Mouse (Mus musculus): ENCODE measurements around the gene Olfr594. TPM values are rescaled to one million over a fixed set of nuclear protein-coding genes. Genes with fewer than 3 reads are reported as not detected.

The Olfr594 gene
- not detected for polyA plus RNA-seq (2017; shearing (Covaris generic))

DNA sequence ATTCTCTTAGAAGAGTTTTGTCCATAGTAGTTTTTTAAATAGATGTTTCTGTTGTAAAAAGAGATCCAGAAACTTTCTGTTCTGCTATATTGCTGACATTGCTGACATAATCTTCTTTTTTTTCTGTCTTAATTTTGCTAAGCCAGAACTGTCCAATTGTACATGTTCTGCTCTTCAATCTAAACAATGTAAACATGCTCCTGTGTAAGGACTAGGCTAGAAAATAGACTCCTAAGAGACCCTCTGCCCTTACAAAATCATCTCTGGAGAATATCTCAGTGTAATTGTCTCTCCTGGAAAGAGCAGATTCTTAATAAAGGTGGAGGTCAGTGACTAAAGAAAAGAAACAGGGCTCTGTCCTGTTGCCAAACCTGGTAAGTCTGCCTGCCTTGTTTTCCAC is at the start of gene Olfr594:
Gene Olfr594, plus strand, starts transcription at position 301 of the 400 bp plus-strand sequence.

DNA sequence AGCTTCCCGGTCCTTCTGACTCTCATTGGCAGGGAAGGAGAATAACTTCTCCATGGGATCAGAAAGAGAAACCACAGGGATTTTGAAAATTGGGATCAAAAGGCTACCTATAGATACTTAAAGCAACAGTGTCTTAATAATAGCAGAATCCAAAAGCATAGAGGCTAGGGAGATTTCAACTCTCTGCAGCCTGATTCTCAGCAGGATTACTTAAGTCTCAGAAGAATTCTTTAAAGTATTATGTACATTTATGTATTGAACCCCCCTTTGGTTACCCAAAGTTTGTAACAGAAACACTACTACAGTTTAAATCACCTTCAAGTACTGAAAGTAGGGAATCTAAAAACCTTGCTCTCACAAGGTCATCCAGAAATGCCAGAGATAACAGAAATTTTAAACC is 38.6 kb upstream of the Olfr594 start, which contains the start of gene Olfr591:
Gene Olfr591, minus strand, starts transcription at position 101 of the 400 bp plus-strand sequence.

DNA sequence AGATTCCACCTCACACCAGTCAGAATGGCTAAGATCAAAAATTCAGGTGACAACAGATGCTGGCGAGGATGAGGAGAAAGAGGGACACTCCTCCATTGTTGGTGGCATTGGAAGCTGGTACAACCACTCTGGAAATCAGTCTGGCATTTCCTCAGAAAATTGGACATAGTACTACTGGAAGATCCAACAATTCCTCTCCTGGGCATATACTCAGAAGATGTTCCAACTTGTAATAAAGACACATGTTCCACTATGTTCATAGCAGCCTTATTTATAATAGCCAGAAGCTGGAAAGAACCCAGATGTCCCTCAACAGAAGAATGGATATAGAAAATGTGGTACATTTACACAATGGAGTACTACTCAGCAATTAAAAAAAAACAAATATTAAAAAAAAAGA is 32.3 kb upstream of the Olfr594 start, which contains the start of gene Olfr592:
Gene Olfr592, plus strand, starts transcription at position 301 of the 400 bp plus-strand sequence.

DNA sequence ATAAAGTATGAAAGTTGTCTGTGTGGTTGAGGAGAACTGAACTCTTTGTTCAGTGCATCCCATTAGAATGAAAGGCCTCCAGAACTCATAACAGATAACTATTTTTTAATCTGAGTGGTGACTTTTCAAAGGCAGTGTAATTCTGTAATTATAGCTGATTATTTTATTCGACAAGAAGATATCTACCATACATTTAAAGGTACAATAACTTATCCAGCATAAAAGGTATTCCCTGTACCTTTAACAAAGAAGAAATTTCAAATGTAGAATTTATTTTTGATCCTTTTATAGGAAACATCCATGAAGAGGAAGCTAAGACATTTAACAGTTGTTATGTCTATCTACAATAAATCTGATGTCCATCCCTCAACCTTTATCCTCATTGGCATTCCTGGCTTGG is 5.2 kb upstream of the Olfr594 start, which contains the start of gene Olfr593:
Gene Olfr593, plus strand, starts transcription at position 301 of the 400 bp plus-strand sequence.

DNA sequence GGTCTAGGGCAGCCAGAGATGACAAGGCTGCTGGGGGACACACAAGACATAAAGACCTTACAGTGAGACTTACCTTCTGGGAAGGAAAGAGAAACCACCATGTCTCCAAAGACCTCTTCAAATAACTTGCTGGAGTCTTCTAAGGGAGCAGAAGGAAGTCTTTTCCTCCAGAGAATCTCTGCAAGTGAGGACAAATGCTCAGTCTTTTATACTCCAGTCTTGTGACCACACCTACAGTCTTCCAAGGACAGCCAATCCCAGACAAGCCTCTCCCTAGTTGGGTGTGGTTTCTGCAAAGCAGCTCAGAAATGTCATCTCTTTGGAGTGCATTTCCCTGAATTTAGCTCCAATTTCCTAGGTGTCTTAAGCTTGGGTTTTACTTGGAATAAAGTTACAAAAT is 35.6 kb downstream of the Olfr594 start, which contains the start of gene Usp17ld:
Gene Usp17ld, minus strand, starts transcription at position 101 of the 400 bp plus-strand sequence.

Other genes with a start within 250 kb of the Olfr594 start
- gene Olfr577, start 241.1 kb upstream of the Olfr594 start, polyA plus RNA-seq (2017; shearing (Covaris generic)), result not detected
- gene Olfr578, start 227.7 kb upstream of the Olfr594 start, polyA plus RNA-seq (2017; shearing (Covaris generic)), result not detected
- gene Olfr582, start 179.0 kb upstream of the Olfr594 start, polyA plus RNA-seq (2017; shearing (Covaris generic)), result not detected
- gene Olfr583, start 165.7 kb upstream of the Olfr594 start, polyA plus RNA-seq (2017; shearing (Covaris generic)), result not detected
- gene Olfr584, start 135.1 kb upstream of the Olfr594 start, polyA plus RNA-seq (2017; shearing (Covaris generic)), result not detected
- gene Olfr585, start 119.3 kb upstream of the Olfr594 start, polyA plus RNA-seq (2017; shearing (Covaris generic)), result not detected
- gene Olfr586, start 91.4 kb upstream of the Olfr594 start, polyA plus RNA-seq (2017; shearing (Covaris generic)), result not detected
- not detected for gene Olfr588-ps1, start 76.1 kb upstream of the Olfr594 start, polyA plus RNA-seq (2017; shearing (Covaris generic))
- gene Olfr589, start 60.6 kb upstream of the Olfr594 start, polyA plus RNA-seq (2017; shearing (Covaris generic)), result not detected
- gene Olfr591, start 38.7 kb upstream of the Olfr594 start, polyA plus RNA-seq (2017; shearing (Covaris generic)), result not detected
- gene Olfr592, start 32.2 kb upstream of the Olfr594 start, polyA plus RNA-seq (2017; shearing (Covaris generic)), result 0.11 TPM
- gene Olfr593, start 5.1 kb upstream of the Olfr594 start, polyA plus RNA-seq (2017; shearing (Covaris generic)), result not detected
- gene Usp17ld, start 35.5 kb downstream of the Olfr594 start, polyA plus RNA-seq (2017; shearing (Covaris generic)), result not detected
- gene Olfr596, start 88.7 kb downstream of the Olfr594 start, polyA plus RNA-seq (2017; shearing (Covaris generic)), result not detected
- gene Olfr597, start 99.3 kb downstream of the Olfr594 start, polyA plus RNA-seq (2017; shearing (Covaris generic)), result not detected
- not detected for gene Olfr598, start 106.6 kb downstream of the Olfr594 start, polyA plus RNA-seq (2017; shearing (Covaris generic))
- gene Olfr599, start 118.9 kb downstream of the Olfr594 start, polyA plus RNA-seq (2017; shearing (Covaris generic)), result not detected
- gene Olfr600, start 132.7 kb downstream of the Olfr594 start, polyA plus RNA-seq (2017; shearing (Covaris generic)), result not detected
- not detected for gene Olfr601, start 145.7 kb downstream of the Olfr594 start, polyA plus RNA-seq (2017; shearing (Covaris generic))
- not detected for gene Olfr603, start 169.2 kb downstream of the Olfr594 start, polyA plus RNA-seq (2017; shearing (Covaris generic))
- gene Usp17lc, start 198.1 kb downstream of the Olfr594 start, polyA plus RNA-seq (2017; shearing (Covaris generic)), result not detected
- not detected for gene Olfr605, start 228.4 kb downstream of the Olfr594 start, polyA plus RNA-seq (2017; shearing (Covaris generic))
- not detected for gene Olfr606, start 232.1 kb downstream of the Olfr594 start, polyA plus RNA-seq (2017; shearing (Covaris generic))
- gene Olfr607, start 247.2 kb downstream of the Olfr594 start, polyA plus RNA-seq (2017; shearing (Covaris generic)), result 0.07 TPM

Measured in inflammation-experienced regulatory T-cells, adult 16 weeks (primary cell).